Mouse (Mus musculus) gastrocnemius, postnatal 14 days (tissue): ENCODE results near the gene Grem1. TPM values are rescaled to one million over a fixed set of nuclear protein-coding genes. Genes with fewer than 3 reads are reported as not detected.

ENCODE experiments used
- DNase-seq: peaks from one replicate; pipeline ENCODE4 v3.0.0; 2021; ENCODE audit warnings: mixed read lengths
- intact Hi-C: fragments of 180-260 bp; cut with DNase I; formaldehyde crosslinking; loops from one replicate; pipeline ENCODE4 v1.15.1; 2025; ENCODE audit warnings: low total_unique reads
- total RNA-seq, 2 experiments: library from RNA; stranded (reverse); gene quantifications; 2 replicates each; pipeline ENCODE4 v1.2.3; 2021

The Grem1 gene
- total RNA-seq, 2 experiments from 2014 or later, result 0.09 TPM; not detected in 1

GRCm38 (mm10) chr2:113765885-113766284, 7.4 kb upstream of the Grem1 start:
- DNase-seq, result no peak
- intact Hi-C loops, result no loop called here

- no peak for DNase-seq
Observed at GRCm38 (mm10) chr2:113764968-113765367, 6.5 kb upstream of the Grem1 start.

GRCm38 (mm10) chr2:113757525-113758310, 728 bp downstream of the Grem1 start:
- intact Hi-C loops, result no loop called here
- no peak for DNase-seq

More at GRCm38 (mm10) chr2:113764968-113765367, 6.5 kb upstream of the Grem1 start:
- intact Hi-C loops, result no loop called here

- DNase-seq, result no peak
- intact Hi-C loops, result no loop called here
Observed at GRCm38 (mm10) chr2:113756924-113757524, 1.4 kb downstream of the Grem1 start.

GRCm38 (mm10) chr2:113749721-113750120, 8.7 kb downstream of the Grem1 start:
- intact Hi-C loops, result no loop called here
- DNase-seq, result no peak

- intact Hi-C loops, result no loop called here
- no peak for DNase-seq
Observed at GRCm38 (mm10) chr2:113749309-113749708, 9.1 kb downstream of the Grem1 start.

- no peak for DNase-seq
- intact Hi-C loops, result no loop called here
Observed at GRCm38 (mm10) chr2:113728581-113728980, 29.9 kb downstream of the Grem1 start.

GRCm38 (mm10) chr2:113714801-113715200, 43.6 kb downstream of the Grem1 start:
- intact Hi-C loops, result no loop called here
- no peak for DNase-seq

- intact Hi-C loops, result no loop called here
- no peak for DNase-seq
Observed at GRCm38 (mm10) chr2:113713406-113713805, 45.0 kb downstream of the Grem1 start.

GRCm38 (mm10) chr2:113707507-113707906, 50.9 kb downstream of the Grem1 start:
- intact Hi-C loops, result no loop called here
- DNase-seq, result no peak

GRCm38 (mm10) chr2:113701507-113701906, 56.9 kb downstream of the Grem1 start:
- no peak for DNase-seq
- intact Hi-C loops, result no loop called here

- intact Hi-C loops, result no loop called here
- DNase-seq, result no peak
Observed at GRCm38 (mm10) chr2:113696647-113697046, 61.8 kb downstream of the Grem1 start.

GRCm38 (mm10) chr2:113696222-113696621, 62.2 kb downstream of the Grem1 start:
- intact Hi-C loops, result no loop called here
- no peak for DNase-seq

Other genes with a start within 250 kb of the Grem1 start
- under 1 TPM; 0.24 to 0.25 TPM for gene Scg5, start 70.5 kb upstream of the Grem1 start, total RNA-seq
- gene Arhgap11a, start 90.0 kb upstream of the Grem1 start, total RNA-seq, result 1 to 10 TPM; 3.7 to 4.2 TPM